Mouse (Mus musculus) stomach, postnatal 0 days (tissue): Measurements from ENCODE around the gene Rasal3. TPM values are rescaled to one million over a fixed set of nuclear protein-coding genes. Genes with fewer than 3 reads are reported as not detected.

Experiments used
- ATAC-seq: fragments of 200-750 bp; cut with Nextera tagmentation; 2 replicates; pipeline ENCODE4 v1.8.0; 2017; ENCODE audit not compliant: low FRiP score, low TSS enrichment
- DNase-seq: peaks from one replicate; pipeline ENCODE4 v3.0.0-alpha.2; 2016; ENCODE audit warnings: low spot score
- H3K27ac ChIP-seq: fragments of 300-500 bp; sonication (generic); replicated peaks from 2 replicates; pipeline ENCODE4 v1.5.1; 2014; ENCODE audit warnings: mild to moderate bottlenecking, control low read depth
- H3K27me3 ChIP-seq: fragments of 300-500 bp; sonication (generic); 2 replicates; pipeline ENCODE4 v1.6.1; 2014; ENCODE audit warnings: low read length; ENCODE audit not compliant: control insufficient read depth, insufficient read depth
- H3K36me3 ChIP-seq: fragments of 300-500 bp; sonication (generic); 2 replicates; pipeline ENCODE4 v1.6.1; 2014; ENCODE audit warnings: low read length, mixed read lengths; ENCODE audit not compliant: control insufficient read depth, insufficient read depth
- H3K4me1 ChIP-seq: fragments of 300-500 bp; sonication (generic); replicated peaks from 2 replicates; pipeline ENCODE4 v1.6.1; 2014; ENCODE audit warnings: antibody characterized with exemption; ENCODE audit not compliant: control insufficient read depth, insufficient read depth
- H3K4me2 ChIP-seq: fragments of 300-500 bp; sonication (generic); replicated peaks from 2 replicates; pipeline ENCODE4 v1.6.1; 2014; ENCODE audit warnings: low read depth, mild to moderate bottlenecking, control low read depth, moderate library complexity
- H3K4me3 ChIP-seq: fragments of 300-500 bp; sonication (generic); 2 replicates; pipeline ENCODE4 v1.5.1; 2014; ENCODE audit warnings: low read depth, low read length, control low read depth
- H3K9ac ChIP-seq: fragments of 300-500 bp; sonication (generic); 2 replicates; pipeline ENCODE4 v1.6.1; 2014; ENCODE audit warnings: mild to moderate bottlenecking, low read length, control low read depth, mixed read lengths
- H3K9me3 ChIP-seq: fragments of 300-500 bp; sonication (generic); 2 replicates; pipeline ENCODE4 v1.6.1; 2016; ENCODE audit warnings: low read length; ENCODE audit not compliant: control insufficient read depth
- CTCF ChIP-seq: IDR thresholded peaks from 2 replicates; pipeline ENCODE4 v1.5.1; 2016; ENCODE audit warnings: antibody characterized with exemption, low read depth, mild to moderate bottlenecking, moderate library complexity
- EP300 ChIP-seq: optimal IDR thresholded peaks from 2 replicates; pipeline ENCODE3; 2016; ENCODE audit warnings: antibody characterized with exemption
- WGBS: fragments of 180-500 bp; shearing (Covaris S2); extraction: QIAGEN DNeasy Blood & Tissue Kit; methylation state at CpG from one replicate; pipeline ENCODE4 v1.1.7; 2014; 5-methylcytosine and 5-hydroxymethylcytosine counted together
- polyA plus RNA-seq: library from polyadenylated mRNA; unstranded; fragments of >200 nt; fragmentation: Nextera tagmentation; extraction: Ambion mirVana; gene quantifications from 2 replicates; pipeline ENCODE4 v1.2.1, GENCODE M21; 2015

The Rasal3 gene
- polyA plus RNA-seq, 1 experiment from 2014 or later, result 0.63 TPM

- WGBS, result 78% methylated on average over 2 of the region's 2 CpGs
- no peaks in the 10 kb centered on the region for H3K9me3 ChIP-seq
- no peak within 1 kb of the TSS for H3K4me2 ChIP-seq
- TF ChIP-seq CTCF (no peak), EP300 (no peak)
- no peak within 1 kb of the TSS for H3K4me3 ChIP-seq
- ATAC-seq, result no peak
- H3K27ac ChIP-seq, result no peak within 1 kb of the TSS
- H3K27me3 ChIP-seq, result no peaks in the 10 kb centered on the region
- H3K4me1 ChIP-seq, result no peaks in the 10 kb centered on the region
- H3K36me3 ChIP-seq, result no peaks in the 10 kb centered on the region
- H3K9ac ChIP-seq, result no peak within 1 kb of the TSS
- DNase-seq, result no peak
These were observed 20.7 kb upstream of the Rasal3 start, which contains the start of gene Pglyrp2 for GRCm38 (mm10) chr17:32424034-32424433. Gene Pglyrp2 (minus strand): TSS chr17:32424167.

GRCm38 (mm10) chr17:32420781-32421180 lies 17.4 kb upstream of the Rasal3 start:
- Histone ChIP-seq H3K4me1 (no peaks in the 10 kb centered on the region), H3K27ac (no peak overlapping the region), H3K27me3 (no peaks in the 10 kb centered on the region), H3K9me3 (no peaks in the 10 kb centered on the region), H3K4me3 (no peak overlapping the region), H3K4me2 (no peak overlapping the region), H3K9ac (no peak overlapping the region), H3K36me3 (no peaks in the 10 kb centered on the region)
- ATAC-seq (no peak), DNase-seq (no peak)
- WGBS, result 79% methylated on average over 8 of the region's 8 CpGs
- no peak for TF ChIP-seq CTCF
- no peak for TF ChIP-seq EP300

- Histone ChIP-seq H3K4me1 (no peaks in the 10 kb centered on the region), H3K4me2 (no peak overlapping the region), H3K36me3 (no peaks in the 10 kb centered on the region), H3K27ac (no peak overlapping the region), H3K9ac (no peak overlapping the region), H3K27me3 (no peaks in the 10 kb centered on the region), H3K4me3 (no peak overlapping the region), H3K9me3 (no peaks in the 10 kb centered on the region)
- 17% methylated on average over 2 of the region's 2 CpGs for WGBS
- TF ChIP-seq EP300 (no peak), CTCF (no peak)
- DNase-seq, result no peak
- ATAC-seq, result no peak
These were observed 16.6 kb upstream of the Rasal3 start for GRCm38 (mm10) chr17:32419989-32420388.

GRCm38 (mm10) chr17:32416771-32417170 lies 13.4 kb upstream of the Rasal3 start:
- 91% methylated on average over 14 of the region's 14 CpGs for WGBS
- Histone ChIP-seq H3K27ac (no peak overlapping the region), H3K36me3 (no peaks in the 10 kb centered on the region), H3K4me1 (no peaks in the 10 kb centered on the region), H3K9ac (no peak overlapping the region), H3K27me3 (no peaks in the 10 kb centered on the region), H3K9me3 (no peaks in the 10 kb centered on the region), H3K4me2 (no peak overlapping the region), H3K4me3 (no peak overlapping the region)
- TF ChIP-seq CTCF (no peak), EP300 (no peak)
- DNase-seq (no peak), ATAC-seq (no peak)

- DNase-seq (no peak), ATAC-seq (no peak)
- WGBS, result 33% methylated on average over 24 of the region's 24 CpGs
- H3K27ac ChIP-seq, result no peak overlapping the region
- no peak overlapping the region for H3K4me2 ChIP-seq
- H3K4me3 ChIP-seq, result no peak overlapping the region
- H3K36me3 ChIP-seq, result no peaks in the 10 kb centered on the region
- H3K9ac ChIP-seq, result no peak overlapping the region
- H3K4me1 ChIP-seq, result no peaks in the 10 kb centered on the region
- no peaks in the 10 kb centered on the region for H3K9me3 ChIP-seq
- H3K27me3 ChIP-seq, result no peaks in the 10 kb centered on the region
- TF ChIP-seq EP300, result no peak
- TF ChIP-seq CTCF, result no peak
These were observed 12.1 kb upstream of the Rasal3 start for GRCm38 (mm10) chr17:32415417-32416020.

- no peak for DNase-seq
- Histone ChIP-seq H3K9me3 (no peaks in the 10 kb centered on the region), H3K9ac (no peak overlapping the region), H3K27ac (no peak overlapping the region), H3K4me3 (no peak overlapping the region), H3K4me2 (no peak overlapping the region), H3K4me1 (no peaks in the 10 kb centered on the region), H3K27me3 (no peaks in the 10 kb centered on the region), H3K36me3 (no peaks in the 10 kb centered on the region)
- no peak for ATAC-seq
- TF ChIP-seq EP300 (no peak), CTCF (no peak)
- WGBS, result 85% methylated on average over 6 of the region's 6 CpGs
These were observed 8.5 kb upstream of the Rasal3 start for GRCm38 (mm10) chr17:32411898-32412297.
